Mouse (Mus musculus): ENCODE results near the gene Mvd. TPM values are rescaled to one million over a fixed set of nuclear protein-coding genes. Genes with fewer than 3 reads are reported as not detected.

Mvd gene
- total and polyA plus RNA-seq, 3 experiments = 20.6 to 25.5 TPM; not detected in 1

- TF ChIP-seq ZKSCAN1 (IDR thresholded peaks at IDR 0.05; ENCODE audit: low read depth, low read length) (no peak), EP300 (IDR thresholded peaks at IDR 0.05; ENCODE audit: low read depth in 1 of 2, low read length in 2 of 2) (peak; percentile 17 to 82; a peak in 2 of 4 replicates), MAZ (IDR thresholded peaks at IDR 0.05; ENCODE audit: low read depth, low read length) (peak; percentile 36; the same call in 1 of the 2 replicates), MYC (IDR thresholded peaks at IDR 0.05; ENCODE audit: low read depth, low read length) (0 out of 2 replicates have a peak, but pooled peaks have one; percentile 68), USF2 (IDR thresholded peaks at IDR 0.05; ENCODE audit: borderline replicate concordance in 1 of 2, insufficient read depth in 1 of 2, low read depth in 1 of 2, low read length in 2 of 2) (no peak), CHD1 (IDR thresholded peaks at IDR 0.05; ENCODE audit: low read depth, low read length) (no peak), NRF1 (IDR thresholded peaks at IDR 0.05; ENCODE audit: insufficient read depth, low read depth, low read length, poor library complexity, severe bottlenecking) (no peak), GATA1 (IDR thresholded peaks at IDR 0.05; ENCODE audit: low read depth, low read length) (no peak), BHLHE40 (IDR thresholded peaks at IDR 0.05; ENCODE audit: borderline replicate concordance, low read depth, low read length) (no peak; the same call in 1 of the 2 replicates), POLR2AphosphoS2 (IDR thresholded peaks at IDR 0.05; ENCODE audit: low read length) (no peak), ZMIZ1 (IDR thresholded peaks at IDR 0.05; ENCODE audit: low read depth, low read length) (no peak; the same call in 1 of the 2 replicates), E2F4 (IDR thresholded peaks at IDR 0.05; ENCODE audit: borderline replicate concordance, low read depth, low read length) (no peak), JUND (IDR thresholded peaks at IDR 0.05; ENCODE audit: low read depth, low read length) (no peak), TCF12 (IDR thresholded peaks at IDR 0.05; ENCODE audit: low read depth, low read length) (peak; percentile 31; the same call in 1 of the 2 replicates), MAFK (IDR thresholded peaks at IDR 0.05; ENCODE audit: borderline replicate concordance, low read depth, low read length) (no peak), HCFC1 (IDR thresholded peaks at IDR 0.05; ENCODE audit: low read depth, low read length) (peak; percentile 66), ETS1 (IDR thresholded peaks at IDR 0.05; ENCODE audit: low read depth, low read length) (peak; percentile 62; the same call in 1 of the 2 replicates), MEF2A (IDR thresholded peaks at IDR 0.05; ENCODE audit: extremely low read depth, insufficient replicate concordance, low read depth, low read length, poor library complexity, severe bottlenecking) (no peak), ZC3H11A (IDR thresholded peaks at IDR 0.05; ENCODE audit: low read depth, low read length) (no peak), CHD2 (IDR thresholded peaks at IDR 0.05; ENCODE audit: low read length) (peak; percentile 24; the same call in 1 of the 2 replicates)
These were observed 15.1 kb downstream of the Mvd start (continued) for GRCm38 (mm10) chr8:122428163-122428562.

DNA sequence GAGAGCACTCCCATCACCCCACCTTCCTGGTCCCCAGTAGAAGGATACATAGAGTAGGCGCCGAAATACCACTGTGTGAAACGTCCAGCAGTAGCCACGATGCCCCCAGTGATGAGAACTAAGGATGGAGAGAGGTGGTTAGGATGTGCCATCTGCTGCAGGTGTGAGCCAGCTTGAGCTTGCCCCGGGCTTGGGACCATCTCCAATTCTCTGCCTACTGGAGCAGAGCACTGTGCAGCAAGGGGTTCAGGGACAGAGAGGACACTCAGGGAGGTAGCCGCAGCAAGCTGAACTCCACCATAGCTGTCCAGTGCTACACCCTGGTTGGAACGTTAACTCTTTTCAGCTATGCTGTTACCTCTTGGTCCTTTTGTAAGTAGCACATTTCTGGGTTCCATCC, 15.6 kb downstream of the Mvd start:
- no peaks in the 10 kb centered on the region for H3K9me3 ChIP-seq (replicated peaks; ENCODE audit: insufficient read depth, low read length)
- no peak for DNase-seq (ENCODE audit: low read depth, low spot score)
- H3K4me3 ChIP-seq (ENCODE audit: control insufficient read depth in 1 of 2, insufficient read depth in 1 of 2, low read depth in 2 of 2, low read length in 2 of 2) = no peak overlapping the region
- no peaks in the 10 kb centered on the region for H3K27me3 ChIP-seq (ENCODE audit: control insufficient read depth in 1 of 2, insufficient read depth in 2 of 2, low read length in 2 of 2)
- peak overlapping the region; percentile 56 for H3K9ac ChIP-seq (ENCODE audit: control insufficient read depth, low read depth, low read length, poor library complexity, severe bottlenecking)
- H3K4me1 ChIP-seq (ENCODE audit: control insufficient read depth in 1 of 2, insufficient read depth in 2 of 2, low read length in 2 of 2) = peaks cover 10 to 34% of the 10 kb centered on the region in 2 experiments
- H3K36me3 ChIP-seq (ENCODE audit: control insufficient read depth in 1 of 2, insufficient read depth in 2 of 2, low read length in 2 of 2) = peaks cover 0 to 27% of the 10 kb centered on the region in 2 experiments; a peak in 2 of 4 replicates
- peak overlapping the region; percentile 80 for H3K27ac ChIP-seq (ENCODE audit: control insufficient read depth, low read depth, low read length)
- H3K79me2 ChIP-seq (ENCODE audit: control insufficient read depth, insufficient read depth, low read length, poor library complexity) = peaks cover 25% of the 10 kb centered on the region
- no peak for TF ChIP-seq MAZ (IDR thresholded peaks at IDR 0.05; ENCODE audit: low read depth, low read length)
- TF ChIP-seq ZNF384 (IDR thresholded peaks at IDR 0.05; ENCODE audit: low read depth, low read length) = no peak
- no peak for TF ChIP-seq HCFC1 (IDR thresholded peaks at IDR 0.05; ENCODE audit: low read depth, low read length)

Measured in MEL (cell line).